Mouse (Mus musculus): ENCODE data around the gene Kctd5.

- no peak for TF ChIP-seq POLR2A (IDR thresholded peaks at IDR 0.05; ENCODE audit: extremely low read depth, insufficient read depth, low read length)
- no peak for TF ChIP-seq CTCF (IDR thresholded peaks at IDR 0.05; ENCODE audit: low read depth, low read length)
These were observed 38.2 kb downstream of the Kctd5 start for GRCm38 (mm10) chr17:24035087-24035486.
